Mouse (Mus musculus): Measurements from ENCODE around the gene Jpt1.
"Not testable (repeated sequence)": the region's sequence is repeated elsewhere in the genome, so short reads cannot be mapped to it uniquely, and the experiment has no call there.

Gene Jpt1

GRCm38 (mm10) chr11:115473626-115474275, 40.4 kb downstream of the Jpt1 start:
- DNase-seq, result peak; percentile 96

GRCm38 (mm10) chr11:115472183-115472582, 42.0 kb downstream of the Jpt1 start:
- DNase-seq, result no peak

- no peak for DNase-seq
Observed at GRCm38 (mm10) chr11:115467217-115467618, 47.0 kb downstream of the Jpt1 start.

- peak; percentile 71 for DNase-seq
Observed at GRCm38 (mm10) chr11:115464851-115465250, 49.3 kb downstream of the Jpt1 start.

GRCm38 (mm10) chr11:115463397-115463796, 50.8 kb downstream of the Jpt1 start:
- peak; percentile 77 for DNase-seq

- DNase-seq, result peak; percentile 89
Observed at GRCm38 (mm10) chr11:115462243-115462891, 51.8 kb downstream of the Jpt1 start, which contains the start of gene Slc16a5. Gene Slc16a5 (plus strand): TSS chr11:115462474.

- peak; percentile 79 for DNase-seq
Observed at GRCm38 (mm10) chr11:115461846-115462242, 52.3 kb downstream of the Jpt1 start.

GRCm38 (mm10) chr11:115460976-115461375, 53.2 kb downstream of the Jpt1 start:
- DNase-seq, result peak; percentile 63

- no peak for DNase-seq
Observed at GRCm38 (mm10) chr11:115457405-115457804, 56.8 kb downstream of the Jpt1 start.

GRCm38 (mm10) chr11:115456182-115456581, 58.0 kb downstream of the Jpt1 start:
- DNase-seq, result no peak

- no peak for DNase-seq
Observed at GRCm38 (mm10) chr11:115455619-115456018, 58.6 kb downstream of the Jpt1 start.

- DNase-seq, result not testable (repeated sequence)
Observed at GRCm38 (mm10) chr11:115454822-115455221, 59.4 kb downstream of the Jpt1 start.

GRCm38 (mm10) chr11:115453306-115453705, 60.9 kb downstream of the Jpt1 start:
- peak; percentile 57 for DNase-seq

GRCm38 (mm10) chr11:115452281-115452860, 61.8 kb downstream of the Jpt1 start:
- no peak for DNase-seq

- peak; percentile 87 for DNase-seq
Observed at GRCm38 (mm10) chr11:115451781-115452241, 62.4 kb downstream of the Jpt1 start.

GRCm38 (mm10) chr11:115450176-115450575, 64.0 kb downstream of the Jpt1 start:
- DNase-seq, result no peak

- no peak for DNase-seq
Observed at GRCm38 (mm10) chr11:115448998-115449397, 65.2 kb downstream of the Jpt1 start.

GRCm38 (mm10) chr11:115448075-115448474, 66.1 kb downstream of the Jpt1 start:
- no peak for DNase-seq
